Mouse (Mus musculus) liver, embryonic 14.5 days (tissue): ENCODE data around the gene Rest. TPM values are rescaled to one million over a fixed set of nuclear protein-coding genes. Genes with fewer than 3 reads are reported as not detected.

ENCODE experiments used
- ATAC-seq: fragments of 200-750 bp; cut with Nextera tagmentation; 2 replicates; pipeline ENCODE4 v1.8.0; 2017; ENCODE audit warnings: moderate number of reproducible peaks, mild to moderate bottlenecking, moderate library complexity; ENCODE audit not compliant: insufficient read depth
- DNase-seq, 3 experiments: peaks; one replicate each; pipeline ENCODE4 v3.0.0-alpha.2; 2012 to 2013; ENCODE audit warnings: low read depth in 3 of 3, low spot score in 3 of 3
- H3K27ac ChIP-seq: fragments of 300-500 bp; sonication (generic); 2 replicates; pipeline ENCODE4 v1.5.1; 2014; ENCODE audit warnings: moderate library complexity, mild to moderate bottlenecking, control low read depth, inconsistent platforms
- H3K27me3 ChIP-seq: fragments of 300-500 bp; sonication (generic); 2 replicates; pipeline ENCODE4 v1.6.1; 2014; ENCODE audit warnings: mild to moderate bottlenecking, low read length, moderate library complexity; ENCODE audit not compliant: control insufficient read depth, insufficient read depth
- H3K36me3 ChIP-seq: fragments of 300-500 bp; sonication (generic); replicated peaks from 2 replicates; pipeline ENCODE4 v1.6.1; 2014; ENCODE audit warnings: low read depth; ENCODE audit not compliant: control insufficient read depth, insufficient read depth
- H3K4me1 ChIP-seq, 2 experiments: fragments of 200-500 bp in 1 of 2; fragments of 300-500 bp in 1 of 2; sonication (generic) in 1 of 2; replicated peaks; 2 replicates each; pipeline ENCODE4 v1.6.1; 2012 to 2014; ENCODE audit warnings: antibody characterized with exemption in 1 of 2, inconsistent platforms in 1 of 2, low read length in 1 of 2; ENCODE audit not compliant: control insufficient read depth in 2 of 2, insufficient read depth in 2 of 2
- H3K4me2 ChIP-seq: fragments of 300-500 bp; sonication (generic); 2 replicates; pipeline ENCODE4 v1.6.1; 2014; ENCODE audit warnings: low read depth, mild to moderate bottlenecking, control low read depth, moderate library complexity
- H3K4me3 ChIP-seq, 2 experiments: fragments of 200-500 bp in 1 of 2; fragments of 300-500 bp in 1 of 2; sonication (generic) in 1 of 2; 2 replicates each; pipeline ENCODE4 v1.5.1; 2012 to 2014; ENCODE audit warnings: low read depth in 2 of 2, low read length in 2 of 2, mild to moderate bottlenecking in 2 of 2, control low read depth in 1 of 2, inconsistent platforms in 1 of 2, moderate library complexity in 1 of 2; ENCODE audit not compliant: insufficient read depth in 1 of 2
- H3K9ac ChIP-seq: fragments of 300-500 bp; sonication (generic); replicated peaks from 2 replicates; pipeline ENCODE4 v1.6.1; 2014; ENCODE audit warnings: mild to moderate bottlenecking, control low read depth, moderate library complexity
- H3K9me3 ChIP-seq: fragments of 300-500 bp; sonication (generic); 2 replicates; pipeline ENCODE4 v1.6.1; 2016; ENCODE audit warnings: low read length, mixed read lengths; ENCODE audit not compliant: control insufficient read depth
- CTCF ChIP-seq: IDR thresholded peaks from 2 replicates; pipeline ENCODE4 v1.5.1; 2016; ENCODE audit warnings: antibody characterized with exemption, low read depth, control low read depth
- EP300 ChIP-seq: IDR thresholded peaks from 2 replicates; pipeline ENCODE4 v1.6.1; 2016; ENCODE audit warnings: antibody characterized with exemption, low read depth
- WGBS: fragments of 180-500 bp; shearing (Covaris S2); extraction: QIAGEN DNeasy Blood & Tissue Kit; methylation state at CpG from one replicate; pipeline ENCODE4 v1.1.7; 2014; ENCODE audit not compliant: insufficient replicate concordance; 5-methylcytosine and 5-hydroxymethylcytosine counted together
- microRNA-seq: library from miRNA; unstranded; fragments of <30 nt; microRNA quantifications from one replicate; pipeline ENCODE4, GENCODE M21; 2016
- polyA plus RNA-seq, 2 experiments: library from polyadenylated mRNA; depleted of rRNA in 1 of 2; stranded (reverse) in 1 of 2; unstranded in 1 of 2; fragments of >200 nt; fragmentation: Nextera tagmentation in 1 of 2; extraction: Ambion mirVana in 1 of 2; gene quantifications; 2 replicates each; pipeline versions ENCODE4 v1.2.1 to v1.2.3; 2012 to 2014

The Rest gene
- polyA plus RNA-seq, 2 experiments: 3.5 to 6.6 TPM

DNA sequence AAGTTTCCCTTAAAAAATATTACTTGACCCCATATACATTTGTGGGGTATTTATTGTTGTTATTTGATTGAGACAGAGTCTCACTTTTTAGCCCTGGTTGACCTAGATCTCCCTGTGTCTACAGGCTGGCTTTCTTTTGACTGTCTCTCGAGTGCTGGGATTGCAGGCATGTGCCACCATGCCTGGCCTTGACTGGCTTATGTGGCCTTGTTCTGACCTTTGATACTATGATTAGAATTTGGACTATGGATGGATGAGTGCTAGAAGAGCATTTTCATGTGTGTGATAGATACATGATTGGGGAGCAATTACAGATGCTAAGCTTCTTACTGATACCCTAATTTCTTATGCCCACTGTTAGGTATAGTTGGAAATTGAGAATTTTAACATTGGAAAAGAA lies 59.6 kb downstream of the Rest start:
- WGBS: 74% methylated on average over 1 of the region's 1 CpGs
- TF ChIP-seq EP300: no peak
- no peak for TF ChIP-seq CTCF
- DNase-seq (no peak), ATAC-seq (no peak)
- Histone ChIP-seq H3K36me3 (peaks cover 83% of the 10 kb centered on the region), H3K9ac (no peak overlapping the region), H3K27ac (no peak overlapping the region), H3K9me3 (no peaks in the 10 kb centered on the region), H3K4me2 (no peak overlapping the region), H3K4me1 (no peaks in the 10 kb centered on the region), H3K4me3 (no peak overlapping the region), H3K27me3 (no peaks in the 10 kb centered on the region)

DNA sequence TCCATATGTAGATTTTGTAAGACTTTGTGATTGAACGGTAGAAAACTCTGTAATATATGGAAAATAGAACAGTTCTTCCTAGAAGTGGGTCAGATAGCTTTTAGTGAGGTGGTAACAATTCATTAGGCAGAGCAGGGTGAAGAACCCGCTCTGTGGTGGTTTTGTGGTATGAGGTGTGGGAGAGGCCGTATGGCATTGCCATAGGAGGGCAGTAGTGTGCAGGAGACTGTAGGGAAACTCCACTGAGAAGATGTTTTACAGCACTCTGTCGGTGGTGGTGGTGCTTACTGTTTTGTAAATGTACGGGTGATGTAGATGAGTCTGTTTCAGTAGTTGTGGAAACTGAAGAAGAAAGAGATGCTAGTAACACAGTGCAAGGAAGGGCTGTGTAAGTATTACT lies 64.9 kb downstream of the Rest start:
- H3K9ac ChIP-seq: no peak overlapping the region
- no peak overlapping the region for H3K27ac ChIP-seq
- DNase-seq (no peak), ATAC-seq (no peak)
- H3K4me2 ChIP-seq: no peak overlapping the region
- no peaks in the 10 kb centered on the region for H3K27me3 ChIP-seq
- H3K9me3 ChIP-seq: no peaks in the 10 kb centered on the region
- H3K4me3 ChIP-seq: no peak overlapping the region
- WGBS: 65% methylated on average over 5 of the region's 5 CpGs
- TF ChIP-seq EP300 (no peak), CTCF (no peak)
- peaks cover 76% of the 10 kb centered on the region for H3K36me3 ChIP-seq
- H3K4me1 ChIP-seq: no peaks in the 10 kb centered on the region

Small RNAs within 50 kb of the gene (microRNA-seq; reads per million reads assigned to microRNA genes)
- gene Mir5098: not detected

Other genes with a start within 250 kb of the Rest start
- 0.18 and 0.24 TPM in 2 replicates for gene Thegl, start 249.5 kb upstream of the Rest start, polyA plus RNA-seq (2012; rRNA removed)
- gene Thegl, start 249.5 kb upstream of the Rest start, polyA plus RNA-seq (2014; fragmentation: Nextera tagmentation; extraction: Ambion mirVana): 0.33 and 0.43 TPM in 2 replicates
- gene Hopx, start 150.4 kb upstream of the Rest start, polyA plus RNA-seq (2012; rRNA removed): 0.51 and 0.74 TPM in 2 replicates
- gene Hopx, start 150.4 kb upstream of the Rest start, polyA plus RNA-seq (2014; fragmentation: Nextera tagmentation; extraction: Ambion mirVana): 0.19 TPM in 1 of 2 replicates, not detected in the other
- gene Spink2, start 54.0 kb upstream of the Rest start, polyA plus RNA-seq (2012; rRNA removed): 0.07 TPM in 1 of 2 replicates, not detected in the other
- gene Spink2, start 54.0 kb upstream of the Rest start, polyA plus RNA-seq (2014; fragmentation: Nextera tagmentation; extraction: Ambion mirVana): not detected in 2 replicates
- 9.3 and 11.4 TPM in 2 replicates for gene Noa1, start 44.6 kb downstream of the Rest start, polyA plus RNA-seq (2012; rRNA removed)
- gene Noa1, start 44.6 kb downstream of the Rest start, polyA plus RNA-seq (2014; fragmentation: Nextera tagmentation; extraction: Ambion mirVana): 14.0 and 16.1 TPM in 2 replicates
- gene Polr2b, start 44.7 kb downstream of the Rest start, polyA plus RNA-seq (2012; rRNA removed): 15.0 and 25.7 TPM in 2 replicates
- gene Polr2b, start 44.7 kb downstream of the Rest start, polyA plus RNA-seq (2014; fragmentation: Nextera tagmentation; extraction: Ambion mirVana): 33.6 and 34.8 TPM in 2 replicates
- gene Igfbp7, start 142.6 kb downstream of the Rest start, polyA plus RNA-seq (2012; rRNA removed): 8.6 and 14.5 TPM in 2 replicates
- gene Igfbp7, start 142.6 kb downstream of the Rest start, polyA plus RNA-seq (2014; fragmentation: Nextera tagmentation; extraction: Ambion mirVana): 16.7 and 17.7 TPM in 2 replicates